Mouse (Mus musculus): Measurements from ENCODE around the gene Shank2.

The Shank2 gene

DNA sequence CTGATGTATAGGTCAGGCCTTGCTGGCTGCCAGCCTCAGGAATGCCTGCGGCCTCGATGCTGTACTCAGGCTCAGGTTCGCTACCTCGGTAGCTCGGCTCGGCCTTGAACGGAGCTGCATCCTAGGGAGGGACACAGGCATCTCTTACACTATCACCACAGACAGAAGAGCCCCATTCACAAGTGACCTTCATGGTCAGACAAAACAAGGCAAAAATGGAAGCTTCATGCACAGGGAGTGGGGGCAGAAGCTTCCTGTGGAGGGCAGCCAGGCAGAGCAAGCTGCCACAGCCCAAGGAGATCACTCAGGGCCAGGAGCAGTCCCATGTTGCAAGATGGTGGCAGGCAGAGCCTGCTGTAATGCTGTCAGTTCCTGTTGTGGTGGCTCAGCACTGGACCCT is 437.1 kb downstream of the Shank2 start:
- no peak for DNase-seq

DNA sequence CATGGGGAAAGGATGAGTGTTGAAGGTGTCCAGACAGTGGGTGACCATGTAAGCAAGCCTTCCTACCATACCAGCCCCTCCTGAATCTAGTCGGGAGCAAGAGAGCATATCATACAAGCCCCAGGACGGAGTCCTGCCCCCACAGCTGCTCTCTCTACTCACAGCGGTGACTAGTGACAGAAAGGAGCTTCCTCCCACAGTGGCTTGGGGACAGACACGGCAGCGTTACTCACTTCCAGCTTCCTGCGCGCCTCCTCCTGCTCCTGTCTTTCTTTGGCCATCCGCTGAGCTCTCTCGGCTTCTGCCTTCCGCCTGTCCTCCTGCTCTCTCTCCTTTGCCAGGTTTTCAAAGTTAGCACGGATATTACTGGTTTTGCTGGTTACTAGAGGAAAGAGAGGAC is 439.7 kb downstream of the Shank2 start:
- DNase-seq = no peak

DNA sequence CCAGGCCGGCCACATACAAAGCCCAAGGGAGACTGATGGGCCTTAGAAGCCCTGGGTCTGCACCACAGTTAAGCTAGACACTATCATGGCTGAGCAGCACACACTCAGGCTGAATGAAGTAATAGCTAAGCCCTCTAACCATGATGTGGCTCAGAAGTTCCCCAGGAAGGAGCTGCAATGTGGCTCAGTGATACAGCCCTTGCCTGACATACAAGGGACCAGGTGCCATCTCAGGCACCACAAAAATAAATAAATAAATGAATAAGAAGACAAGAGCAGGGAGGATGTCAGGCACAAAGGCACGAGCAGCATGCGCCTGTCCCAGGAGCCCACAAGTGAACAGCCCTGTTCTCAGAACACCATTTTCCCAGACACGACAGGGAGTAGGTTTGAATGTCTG is 440.2 kb downstream of the Shank2 start:
- no peak for DNase-seq

DNA sequence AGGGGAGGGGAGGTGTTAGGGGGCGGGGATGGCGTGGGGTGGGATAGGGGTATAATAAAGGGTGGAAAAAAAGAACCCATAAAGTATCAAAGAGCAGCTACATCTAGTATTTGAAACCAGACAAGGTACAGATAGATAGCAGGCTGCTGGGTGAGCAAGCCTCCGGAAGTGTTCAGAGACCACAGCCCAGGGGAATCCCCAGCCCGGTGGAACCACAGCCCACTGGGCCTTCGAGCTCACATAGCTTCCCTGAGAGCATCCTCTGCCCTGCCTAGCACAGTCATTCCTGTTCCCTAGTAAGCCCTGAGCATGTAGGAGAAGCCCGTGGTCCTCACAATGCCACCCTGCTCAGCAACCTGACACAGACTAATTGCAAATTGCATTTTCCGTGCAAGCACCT is 443.1 kb downstream of the Shank2 start:
- no peak for DNase-seq

DNA sequence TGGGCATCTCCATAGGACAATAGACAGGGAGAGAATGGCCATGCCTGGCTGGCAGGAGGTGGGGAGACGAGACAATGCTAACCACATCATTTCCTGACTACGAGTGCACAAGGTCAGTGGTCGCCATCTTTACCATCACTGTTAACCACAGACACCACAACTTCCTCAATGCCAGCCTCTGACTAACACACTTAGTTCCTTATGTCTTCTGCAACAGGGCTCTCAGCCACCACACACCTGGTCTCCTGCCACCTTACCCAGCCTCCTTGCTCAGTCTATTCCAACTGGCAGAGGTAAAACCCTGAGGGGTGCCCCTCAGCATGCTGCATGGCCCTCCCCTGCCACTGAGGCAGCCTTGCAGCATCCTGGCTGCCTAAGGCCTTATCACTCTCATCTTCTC is 445.4 kb downstream of the Shank2 start:
- no peak for DNase-seq

DNA sequence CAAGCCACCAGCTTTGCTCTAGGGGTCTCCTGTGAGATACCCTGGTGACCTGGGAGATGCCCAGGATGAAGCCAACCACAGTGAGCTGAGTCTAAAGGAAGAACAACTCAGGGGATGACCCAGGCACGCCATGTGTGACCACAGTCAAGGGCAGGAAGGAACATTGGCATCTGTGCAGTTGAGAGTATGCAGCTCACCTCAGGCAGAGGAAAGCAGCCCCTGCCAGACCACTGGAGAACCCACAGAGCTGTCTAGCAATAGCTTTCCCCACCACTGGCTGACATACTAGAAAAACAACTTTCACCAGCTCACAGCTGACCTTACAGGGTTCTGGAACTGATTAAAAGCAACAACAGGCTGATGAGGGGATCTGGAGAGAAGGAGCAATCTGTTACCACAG is 446.5 kb downstream of the Shank2 start:
- no peak for DNase-seq

DNA sequence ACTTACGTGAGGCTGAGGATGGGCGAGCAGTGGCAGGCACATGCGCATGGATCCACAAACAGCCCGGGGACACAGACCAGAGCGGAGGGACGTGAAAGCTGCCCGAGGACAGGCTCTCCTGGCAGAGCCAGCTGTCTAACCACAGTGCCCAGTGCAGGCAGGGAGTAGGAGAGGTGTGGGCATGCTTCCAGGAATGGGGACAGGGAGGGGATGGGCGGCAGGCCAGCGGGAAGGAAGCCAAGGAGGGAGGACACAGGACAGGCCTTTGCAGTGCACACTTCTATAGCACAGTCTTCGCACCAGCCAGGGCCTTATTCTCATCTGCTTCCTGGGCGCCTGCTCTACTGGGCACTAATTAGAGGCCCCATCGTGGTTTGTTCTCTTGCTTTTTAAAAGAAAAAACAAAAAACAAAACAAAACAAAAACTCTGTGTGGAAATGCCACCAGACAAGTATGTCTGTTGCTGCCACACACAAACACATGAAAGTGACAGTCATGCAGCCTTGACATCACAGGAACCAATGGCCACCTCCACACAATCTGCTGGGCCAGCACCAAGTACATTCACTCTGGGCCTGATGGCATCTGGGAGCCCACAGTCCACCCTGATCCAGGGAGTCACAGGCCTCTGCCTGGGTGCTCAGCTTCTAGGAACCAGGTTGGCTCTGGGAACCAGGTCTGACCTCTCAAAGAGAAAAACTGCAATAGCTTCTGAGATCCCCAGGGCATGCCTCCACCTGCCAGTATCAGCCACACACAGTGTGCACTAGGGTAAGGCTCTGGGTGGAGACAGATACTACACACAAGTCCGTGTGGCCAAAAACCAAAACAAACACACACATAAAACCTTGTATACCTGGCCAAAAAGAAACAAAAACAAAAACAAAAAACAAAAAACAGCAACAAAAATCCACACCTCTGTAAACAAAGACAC is 448.2 kb downstream of the Shank2 start:
- DNase-seq = peak; percentile 71

DNA sequence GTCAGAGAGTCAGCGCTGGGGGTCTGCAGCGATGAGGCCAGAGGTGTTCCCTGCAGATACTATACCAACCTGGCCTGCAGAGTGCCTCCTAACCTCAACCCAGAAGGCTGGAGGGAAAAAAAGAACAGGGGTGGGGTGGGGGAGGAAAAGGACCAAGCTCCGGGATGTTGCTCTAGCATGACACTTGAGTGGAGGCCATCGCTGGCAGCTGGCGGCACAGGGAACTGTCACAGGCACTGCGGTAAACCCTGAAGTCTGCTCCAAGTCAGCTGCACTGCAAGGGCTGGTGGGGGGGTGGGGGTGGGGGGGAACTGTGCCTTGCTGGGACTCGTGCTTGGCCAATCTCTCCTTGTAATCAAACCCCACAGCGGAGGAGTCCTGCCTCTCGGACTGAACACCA is 448.9 kb downstream of the Shank2 start:
- DNase-seq = no peak

DNA sequence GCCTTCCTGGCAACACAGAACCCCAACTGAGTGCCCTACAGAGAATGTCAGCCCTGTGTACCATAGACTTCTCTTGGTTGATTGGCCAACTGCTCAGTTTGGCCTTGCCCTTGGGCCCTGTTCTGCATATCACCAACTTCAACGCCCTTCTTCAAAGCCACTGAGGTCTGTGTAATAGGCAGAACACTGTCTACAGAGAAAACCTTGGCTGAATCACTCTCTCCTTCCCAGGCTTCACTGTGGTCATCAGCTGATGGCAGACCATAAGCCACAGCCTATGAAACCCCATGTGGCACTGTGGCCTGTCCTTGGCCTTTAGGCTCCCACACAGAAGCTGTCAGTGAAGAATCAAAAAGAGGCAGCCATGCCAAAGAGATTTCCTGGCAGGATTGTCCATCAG is 457.2 kb downstream of the Shank2 start:
- no peak for DNase-seq

DNA sequence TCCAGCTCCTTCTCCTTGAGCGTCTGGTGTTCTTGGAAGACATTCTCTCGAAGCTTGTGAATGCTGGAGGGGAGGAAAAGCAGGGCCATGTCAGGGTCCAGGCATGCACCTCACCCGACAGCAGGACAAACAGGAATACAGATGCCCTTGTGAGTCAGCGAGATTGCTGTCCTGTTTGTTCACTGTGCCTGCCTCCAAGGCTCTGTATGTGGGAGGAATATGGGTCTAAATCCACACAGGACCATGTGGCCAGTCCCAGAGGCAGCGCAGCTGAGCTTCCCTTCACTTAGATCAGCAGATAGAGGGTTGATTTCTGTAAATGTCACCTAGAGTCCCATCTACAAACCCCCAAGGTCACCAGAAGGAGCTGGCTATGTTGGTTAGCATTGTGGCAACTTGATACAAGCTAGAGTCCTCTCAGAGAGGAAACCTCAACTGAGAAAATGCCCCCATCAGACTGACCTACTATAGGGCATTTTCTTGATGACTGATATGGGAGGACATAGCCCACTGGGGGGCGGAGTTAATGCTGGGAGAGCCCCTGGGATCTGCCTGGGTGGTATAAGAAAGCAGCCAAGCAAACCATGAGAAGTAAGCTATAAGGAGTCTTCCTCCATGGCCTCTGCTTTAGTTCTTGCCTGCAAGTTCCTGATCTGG is 459.6 kb downstream of the Shank2 start:
- no peak for DNase-seq

DNA sequence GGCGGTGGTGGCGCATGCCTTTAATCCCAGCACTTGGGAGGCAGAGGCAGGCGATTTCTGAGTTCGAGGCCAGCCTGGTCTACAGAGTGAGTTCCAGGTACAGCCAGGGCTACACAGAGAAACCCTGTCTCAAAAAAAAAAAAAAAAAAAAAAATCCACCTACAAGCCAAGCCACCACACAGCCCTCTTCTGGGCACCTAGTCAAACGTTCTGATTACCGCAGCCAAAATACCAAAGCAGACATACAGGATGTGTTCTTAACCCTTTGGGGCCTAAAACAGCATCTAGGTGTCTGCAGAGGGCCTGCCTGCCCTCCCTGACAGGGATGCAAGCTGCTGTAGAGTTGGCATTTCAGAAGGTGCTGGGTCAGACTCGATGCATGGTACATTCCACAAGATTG is 460.8 kb downstream of the Shank2 start:
- no peak for DNase-seq

DNA sequence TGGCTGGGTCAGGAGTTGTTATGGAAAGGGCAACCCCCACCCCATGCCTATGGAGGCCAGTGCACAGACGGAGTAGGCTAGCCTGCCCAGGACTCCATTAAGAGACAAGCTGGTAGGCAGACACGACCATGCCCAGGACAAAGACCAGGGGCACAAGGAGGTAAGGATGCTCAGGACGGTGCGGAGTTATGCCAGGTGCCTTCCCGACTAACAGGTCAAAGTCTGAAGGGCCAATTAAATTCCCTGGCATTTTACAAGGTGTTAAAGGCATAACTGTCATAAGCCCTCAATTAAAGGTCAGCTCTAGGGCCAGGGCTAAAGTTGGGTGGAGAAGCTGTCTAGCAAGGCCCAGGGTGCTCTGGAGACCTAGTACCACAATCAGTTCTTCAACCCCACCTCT is 467.0 kb downstream of the Shank2 start:
- no peak for DNase-seq

DNA sequence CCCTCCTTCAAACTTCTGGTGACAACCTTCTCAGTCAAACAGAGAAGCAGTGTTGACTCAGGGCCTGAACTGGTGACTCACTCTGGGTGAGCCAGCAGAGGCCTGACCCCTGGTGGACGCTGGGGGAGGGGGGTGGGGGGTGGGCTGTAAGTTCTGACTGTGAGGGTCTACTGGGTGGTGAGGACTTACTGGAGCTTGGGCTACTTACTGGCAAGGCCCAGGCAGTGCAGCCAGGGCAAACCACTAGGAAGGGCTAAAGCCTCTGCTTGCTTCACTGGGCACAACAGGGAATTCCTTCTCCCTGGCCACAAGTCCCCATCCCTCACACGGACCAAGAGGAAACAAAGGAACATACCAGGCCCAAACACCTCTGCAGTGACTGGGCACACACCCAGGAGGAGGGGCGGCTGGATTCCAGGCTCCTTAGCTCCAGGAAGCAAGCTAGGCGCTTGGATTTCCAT is 467.5 kb downstream of the Shank2 start:
- peak; percentile 10 for DNase-seq

DNA sequence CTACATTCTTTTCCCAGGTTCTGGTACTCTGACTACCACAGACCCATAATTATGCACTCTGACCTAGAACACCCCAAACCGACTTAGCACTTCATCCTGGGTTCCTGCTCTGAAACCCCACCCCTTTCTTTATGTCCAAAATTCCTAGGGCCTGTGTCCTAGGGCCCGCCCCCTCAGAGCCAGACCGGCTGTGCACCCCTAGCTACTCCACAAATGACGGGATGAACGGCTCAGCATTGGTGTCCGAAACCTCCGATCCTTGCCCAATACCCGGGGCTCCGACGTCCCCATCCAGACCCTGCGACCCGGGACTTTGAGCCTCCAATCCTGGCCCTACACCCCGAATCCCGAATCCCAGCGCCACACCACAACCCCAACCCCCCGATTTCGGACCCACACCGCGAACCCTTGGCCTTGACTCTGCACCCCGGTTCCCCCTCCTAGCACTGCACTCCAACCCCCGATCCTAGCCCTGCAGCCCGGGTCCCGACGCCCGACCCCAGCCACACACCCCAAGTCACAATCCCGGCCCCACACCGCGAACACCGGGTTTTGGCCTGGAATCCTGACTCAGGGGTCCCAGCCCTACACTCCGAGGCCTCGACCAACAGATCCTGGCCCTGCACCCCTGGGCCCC is 468.3 kb downstream of the Shank2 start:
- no peak for DNase-seq

DNA sequence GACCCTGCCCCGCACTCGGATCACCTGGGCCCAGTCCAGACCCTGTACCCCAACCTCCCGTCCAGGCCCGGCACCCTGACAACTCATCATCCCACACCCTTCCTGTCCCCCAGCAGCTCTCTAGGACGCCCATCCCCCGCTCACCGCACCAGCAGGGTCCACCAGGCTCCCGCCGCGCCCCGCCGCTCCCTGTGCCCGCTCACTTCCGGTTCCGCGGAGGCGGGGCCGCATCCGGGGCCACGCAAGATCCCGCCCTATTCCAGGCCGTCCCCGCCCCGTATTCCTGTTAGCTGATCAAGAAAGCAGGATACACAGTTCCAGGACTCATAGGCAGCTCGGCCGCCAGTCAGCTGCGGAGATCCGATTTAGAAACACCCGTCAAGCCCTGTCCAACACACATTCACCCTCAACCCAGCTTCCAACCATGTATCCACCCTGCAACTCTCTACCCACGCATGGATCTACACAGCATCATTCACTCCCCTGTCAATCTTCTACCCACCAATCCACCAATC is 468.9 kb downstream of the Shank2 start, which contains the start of gene Cttn:
Gene Cttn, minus strand, starts transcription at position 465 of the 515 bp plus-strand sequence.
- DNase-seq = peak; percentile 82

DNA sequence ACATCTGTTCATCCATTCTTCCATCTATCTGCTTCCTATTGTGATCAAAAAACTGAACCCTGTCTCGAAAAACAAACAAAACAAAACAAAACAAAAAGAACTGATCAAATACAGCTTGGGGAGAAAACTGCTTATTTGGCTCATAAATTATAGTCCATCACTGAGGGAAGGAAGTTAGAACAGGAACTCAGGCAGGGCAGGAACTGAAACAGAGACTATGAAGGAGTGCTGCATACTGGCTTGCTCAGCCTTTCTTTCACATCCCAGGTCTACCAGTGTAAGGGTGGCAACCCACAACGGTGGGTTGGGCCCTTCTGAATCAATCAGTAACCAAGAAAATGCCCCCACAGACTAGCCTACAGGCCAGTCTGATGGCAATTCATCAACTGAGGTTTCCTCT is 469.4 kb downstream of the Shank2 start:
- DNase-seq = no peak

DNA sequence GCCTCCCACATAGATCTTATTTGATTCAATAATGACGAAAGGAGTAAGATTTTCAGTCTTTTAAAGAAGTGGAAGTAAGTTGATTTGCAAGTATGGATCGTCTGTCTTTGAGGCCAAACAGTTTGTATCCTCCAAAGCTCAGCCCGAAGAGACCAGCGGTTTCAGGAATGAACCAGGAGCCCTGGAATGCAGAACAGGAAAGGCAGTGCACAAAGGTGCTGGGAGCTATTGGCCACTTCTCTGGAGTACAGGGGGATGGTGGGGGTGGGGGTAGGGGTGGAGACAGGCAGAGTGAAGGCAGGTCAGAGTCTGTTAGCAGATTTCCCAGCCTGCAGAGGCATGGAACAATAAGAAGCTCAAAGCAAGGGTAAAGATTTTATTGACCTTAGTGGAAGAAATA is 471.8 kb downstream of the Shank2 start:
- no peak for DNase-seq
